Mouse (Mus musculus) cortical plate, adult 2 months (tissue): Measurements from ENCODE around the gene Fam241b.

Source experiments
- CTCF ChIP-seq: fragments of 200-500 bp; IDR thresholded peaks from 2 replicates; pipeline ENCODE4 v1.5.1; 2011; ENCODE audit warnings: mild to moderate bottlenecking, control low read depth, low read length; ENCODE audit not compliant: insufficient read depth; ENCODE audit errors: extremely low read depth
- POLR2A ChIP-seq: fragments of 200-500 bp; IDR thresholded peaks from 2 replicates; pipeline ENCODE4 v1.6.1; 2011; ENCODE audit warnings: mild to moderate bottlenecking, low read length, control low read depth; ENCODE audit not compliant: insufficient read depth; ENCODE audit errors: extremely low read depth

DNA sequence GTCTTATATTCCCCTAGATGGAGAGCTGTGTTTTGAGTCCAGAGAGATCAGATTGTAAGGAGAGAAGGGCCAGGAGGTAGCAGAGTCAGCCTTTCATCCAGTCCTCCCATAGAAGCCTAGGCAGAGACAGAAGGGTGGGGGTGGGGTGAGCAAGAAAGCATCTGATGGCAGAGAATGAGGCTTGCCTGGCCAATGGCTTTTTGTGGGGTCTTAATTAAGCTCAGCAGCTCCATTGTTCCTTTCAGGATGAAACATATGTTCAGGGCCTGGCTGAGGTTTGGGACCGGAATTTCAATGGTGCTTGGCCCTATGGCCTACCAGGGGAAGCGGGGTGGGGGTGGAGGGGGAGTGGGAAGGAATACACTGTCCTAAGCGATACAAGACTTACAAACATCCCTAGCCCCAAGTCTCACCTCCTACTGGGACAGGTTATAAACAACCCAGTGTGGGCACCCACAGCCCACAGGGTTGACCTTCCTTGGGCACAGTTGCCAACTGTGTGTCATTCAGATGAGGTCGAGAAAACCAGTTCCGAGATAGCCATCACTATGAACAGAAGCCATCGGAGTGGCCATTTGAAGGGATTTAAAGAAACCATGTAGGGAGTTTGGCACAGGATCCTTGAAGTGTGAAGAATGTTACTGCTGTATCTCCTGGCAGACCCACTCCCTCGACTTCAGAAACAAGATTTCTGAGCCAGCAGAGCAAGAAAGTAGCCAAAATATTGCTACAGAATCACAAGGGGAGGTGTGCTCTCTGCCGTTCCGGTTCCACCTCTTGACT lies 29.7 kb downstream of the Fam241b start:
- TF ChIP-seq CTCF = no peak
- TF ChIP-seq POLR2A = no peak
